Mouse (Mus musculus) monocyte, adult 5-6 weeks (primary cell): ENCODE measurements around the gene Cyren. TPM values are rescaled to one million over a fixed set of nuclear protein-coding genes. Genes with fewer than 3 reads are reported as not detected.

Experiments
- ATAC-seq: fragments of 153-309, 156-312 bp; replicated peaks from 2 replicates; pipeline ENCODE4 v1.8.0; 2017; ENCODE audit warnings: mild to moderate bottlenecking; ENCODE audit not compliant: low TSS enrichment, insufficient number of reproducible peaks, severe bottlenecking, poor library complexity, low FRiP score
- total RNA-seq: library from RNA; stranded (forward); fragments of 200-1000, 200-491, 200-594 nt; gene quantifications from 3 replicates; pipeline ENCODE4 v1.2.3, GENCODE M21; 2017

Cyren gene
- 6.1 to 7.3 TPM (median 6.3 TPM) in 3 replicates for total RNA-seq

GRCm38 (mm10) chr6:34877509-34878321 is at the start of gene Cyren:
Gene Cyren (minus strand): TSS chr6:34878060.
- peak; percentile 82 for ATAC-seq

GRCm38 (mm10) chr6:34927594-34927993 is 49.7 kb upstream of the Cyren start:
- ATAC-seq: no peak

- peak; percentile 72; the same call in 1 of the 2 replicates for ATAC-seq
Measured at GRCm38 (mm10) chr6:34927156-34927555, 49.3 kb upstream of the Cyren start.

- 0 out of 2 replicates have a peak, but pooled peaks have one; percentile 40 for ATAC-seq
Measured at GRCm38 (mm10) chr6:34921941-34922340, 44.1 kb upstream of the Cyren start.

- no peak for ATAC-seq
Measured at GRCm38 (mm10) chr6:34920631-34921030, 42.8 kb upstream of the Cyren start.

- ATAC-seq: no peak
Measured at GRCm38 (mm10) chr6:34919956-34920355, 42.1 kb upstream of the Cyren start, which contains the start of gene Stra8. Gene Stra8 (plus strand): TSS chr6:34920163.

- ATAC-seq: no peak
Measured at GRCm38 (mm10) chr6:34919146-34919545, 41.3 kb upstream of the Cyren start.

GRCm38 (mm10) chr6:34914462-34914861 is 36.6 kb upstream of the Cyren start:
- no peak for ATAC-seq

GRCm38 (mm10) chr6:34913341-34914040 is 35.6 kb upstream of the Cyren start:
- no peak for ATAC-seq

GRCm38 (mm10) chr6:34910371-34911219 is 32.7 kb upstream of the Cyren start, which contains the start of gene Wdr91:
Gene Wdr91 (minus strand): TSS chr6:34910876.
- ATAC-seq: peak; percentile 86

- no peak for ATAC-seq
Measured at GRCm38 (mm10) chr6:34909631-34910345, 31.9 kb upstream of the Cyren start.

- no peak for ATAC-seq
Measured at GRCm38 (mm10) chr6:34907696-34908260, 29.9 kb upstream of the Cyren start.

- ATAC-seq: no peak
Measured at GRCm38 (mm10) chr6:34907121-34907614, 29.3 kb upstream of the Cyren start.

- no peak for ATAC-seq
Measured at GRCm38 (mm10) chr6:34906661-34907060, 28.8 kb upstream of the Cyren start.

- no peak for ATAC-seq
Measured at GRCm38 (mm10) chr6:34906125-34906524, 28.3 kb upstream of the Cyren start.

GRCm38 (mm10) chr6:34904361-34904760 is 26.5 kb upstream of the Cyren start:
- no peak for ATAC-seq

- no peak for ATAC-seq
Measured at GRCm38 (mm10) chr6:34903851-34904250, 26.0 kb upstream of the Cyren start.

- no peak for ATAC-seq
Measured at GRCm38 (mm10) chr6:34903441-34903840, 25.6 kb upstream of the Cyren start.
